Comparison of ENCODE assay signal across 16 mouse cellular contexts in the genomic region with DNA sequence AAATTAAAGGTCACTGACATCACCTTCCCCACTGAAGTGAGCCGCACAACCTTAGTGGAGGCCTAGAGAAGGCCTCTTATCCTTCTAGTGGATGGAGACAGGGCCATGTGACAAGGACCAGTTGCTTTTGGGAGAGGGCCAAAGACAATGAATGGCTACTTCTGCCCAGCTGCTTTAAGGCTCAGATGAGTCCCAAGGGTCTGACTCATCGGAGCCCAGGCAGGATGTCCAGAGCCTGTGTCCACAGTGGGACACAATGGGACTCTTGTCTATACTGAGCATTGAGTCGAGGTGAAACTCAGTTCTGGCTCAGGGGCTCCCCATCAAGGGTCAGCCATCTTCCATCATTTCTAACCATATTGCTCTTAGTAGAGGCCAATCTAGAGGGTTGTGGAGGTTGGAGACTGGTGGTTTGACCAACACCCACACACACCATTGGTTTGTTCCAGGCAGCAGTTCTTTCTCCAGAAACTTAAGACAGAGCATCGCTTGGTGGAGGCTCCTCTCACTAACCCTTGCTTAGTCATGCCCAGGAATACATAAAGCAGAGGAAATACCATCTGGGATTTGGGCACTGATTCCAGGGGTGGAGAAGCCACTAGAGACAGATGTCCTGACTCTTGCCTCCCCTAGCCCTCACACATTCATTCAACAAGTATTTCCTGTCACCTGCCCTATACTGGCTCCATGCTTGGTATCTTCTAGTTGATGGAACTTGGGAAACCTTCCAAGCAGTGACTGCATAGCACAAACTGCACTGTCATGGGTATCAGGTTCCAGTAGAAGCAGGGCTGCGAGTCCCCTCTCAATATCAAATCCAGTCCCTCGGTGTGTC. TPM values are rescaled to one million over a fixed set of nuclear protein-coding genes. Genes with fewer than 3 reads are reported as not detected.
A peak's percentile ranks its signal among the peaks of the same experiment; 100 is the strongest.
DNase-seq lines count a peak whose midpoint lies in the region; ATAC-seq and TF ChIP-seq lines count a peak whose summit lies in the region.
"Had no signal": no experiment of that assay in that cellular context is flagged by ENCODE, and none has a peak within 500 bp of the region (broad histone marks: within the 10 kb centered on the region; RNA-seq: fewer than 3 reads in every experiment).

No protein-coding gene starts in this region.

- TF ChIP-seq CTCF in heart, postnatal 0 days (IDR thresholded peaks at IDR 0.05; ENCODE audit: low read depth), result no peak

- H3K4me3 ChIP-seq in heart, postnatal 0 days (ENCODE audit: low read depth, low read length), result no peak overlapping the region
- H3K4me3 ChIP-seq: hindbrain, embryonic 13.5 days; liver, embryonic 12.5 days; midbrain, embryonic 13.5 days; neural tube, embryonic 13.5 days had no signal

- H3K4me1 ChIP-seq in heart, postnatal 0 days (ENCODE audit: control insufficient read depth, insufficient read depth), result no peaks in the 10 kb centered on the region

- peak; percentile 20 to 26 for DNase-seq in gastrocnemius, adult 8-10 months (ENCODE audit: low spot score in 2 of 2)
- no peak for DNase-seq in gastrocnemius, postnatal 36 days
- peak; percentile 52 for DNase-seq in 416B (ENCODE audit: low read depth)
- DNase-seq in gastrocnemius, postnatal 14 days, result peak; percentile 29
- DNase-seq in heart, postnatal 0 days (ENCODE audit: low spot score), result peak; percentile 76
- no peak for DNase-seq in left cerebral cortex, postnatal 25 days (ENCODE audit: low spot score in 2 of 2)
- DNase-seq in ovary, postnatal 10 days (ENCODE audit: low spot score), result no peak
- no peak for DNase-seq in thymus, postnatal 14 days
- DNase-seq: cerebellum, adult 9-10 months; thymus, adult 2 months had no signal

- peak overlapping the region; percentile 62 for H3K27ac ChIP-seq in heart, postnatal 0 days (ENCODE audit: low read depth)
- H3K27ac ChIP-seq: hindbrain, embryonic 13.5 days; liver, embryonic 12.5 days; midbrain, embryonic 13.5 days; neural tube, embryonic 13.5 days had no signal

- H3K4me2 ChIP-seq in heart, postnatal 0 days (ENCODE audit: low read depth, low read length), result no peak overlapping the region
- H3K4me2 ChIP-seq: hindbrain, embryonic 13.5 days; liver, embryonic 12.5 days; midbrain, embryonic 13.5 days; neural tube, embryonic 13.5 days had no signal

- H3K27me3 ChIP-seq in heart, postnatal 0 days (ENCODE audit: control insufficient read depth, insufficient read depth, low read length), result no peaks in the 10 kb centered on the region

- no peaks in the 10 kb centered on the region for H3K9me3 ChIP-seq in heart, postnatal 0 days (replicated peaks; ENCODE audit: control insufficient read depth, low read length)
- H3K9me3 ChIP-seq: hindbrain, embryonic 13.5 days; liver, embryonic 12.5 days; midbrain, embryonic 13.5 days; neural tube, embryonic 13.5 days had no signal

- ATAC-seq in heart, postnatal 0 days (ENCODE audit: insufficient read depth, low read depth), result peak; percentile 86
- ATAC-seq: forebrain, embryonic 14.5 days; liver, embryonic 12.5 days; midbrain, embryonic 13.5 days had no signal

- WGBS in heart, postnatal 0 days, result 49% methylated on average over 6 of the region's 6 CpGs

- H3K36me3 ChIP-seq in heart, postnatal 0 days (replicated peaks; ENCODE audit: control insufficient read depth, insufficient read depth, low read length), result no peaks in the 10 kb centered on the region
- H3K36me3 ChIP-seq: hindbrain, embryonic 13.5 days; liver, embryonic 12.5 days; midbrain, embryonic 13.5 days; neural tube, embryonic 13.5 days had no signal

- TF ChIP-seq EP300 in heart, postnatal 0 days (IDR thresholded peaks at IDR 0.05; ENCODE audit: low read depth), result no peak

- no peak overlapping the region for H3K9ac ChIP-seq in heart, postnatal 0 days (replicated peaks; ENCODE audit: low read depth, low read length)
- H3K9ac ChIP-seq: hindbrain, embryonic 13.5 days; liver, embryonic 12.5 days; midbrain, embryonic 13.5 days; neural tube, embryonic 13.5 days had no signal

- intact Hi-C loops in gastrocnemius, postnatal 36 days (cut with DNase I), result no loop called here
- intact Hi-C loops in gastrocnemius, postnatal 14 days (cut with DNase I; ENCODE audit: low total_unique reads), result loop anchor here (10.0 kb wide), 1 partner anchor 151 kb away; no protein-coding TSS in a partner anchor
- intact Hi-C loops in left cerebral cortex, postnatal 25 days (cut with DNase I), result loop anchor here (5.0 kb wide), 1 partner anchor 43 kb away; no protein-coding TSS in a partner anchor

RNA-seq across cellular contexts. Expression of a gene that starts 3.9 kb away (rescaled TPM):
- 10 to 100 TPM; 44.0 to 55.9 (median 44.9) TPM for total RNA-seq in gastrocnemius, adult 8-10 months (2022)
- 10 to 100 TPM; 26.7 to 28.3 TPM for total RNA-seq in gastrocnemius, postnatal 36 days (2021)
- 1 to 10 TPM; 7.1 to 7.4 TPM for total RNA-seq in gastrocnemius, postnatal 14 days (2021)
- total RNA-seq in heart, postnatal 0 days (2014; rRNA removed; ENCODE audit: low replicate concordance), result 0.89 and 0.99 TPM in 2 replicates
- 2.3 and 3.0 TPM in 2 replicates for polyA plus RNA-seq in heart, postnatal 0 days (2015; fragmentation: Nextera tagmentation; extraction: Ambion mirVana)
- 10 to 100 TPM; 21.2 to 23.9 TPM for total RNA-seq in left cerebral cortex, postnatal 25 days (2021)
- polyA plus RNA-seq: liver, embryonic 12.5 days had no signal

RNA-seq across cellular contexts. Expression of a gene that starts 10.0 kb away (rescaled TPM):
- not detected for total RNA-seq in gastrocnemius, adult 8-10 months (2022)
- not detected for total RNA-seq in gastrocnemius, postnatal 36 days (2021)
- not detected for total RNA-seq in gastrocnemius, postnatal 14 days (2021)
- total RNA-seq in heart, postnatal 0 days (2014; rRNA removed; ENCODE audit: low replicate concordance), result not detected in 2 replicates
- polyA plus RNA-seq in heart, postnatal 0 days (2015; fragmentation: Nextera tagmentation; extraction: Ambion mirVana), result not detected in 2 replicates
- not detected for total RNA-seq in left cerebral cortex, postnatal 25 days (2021)
- total RNA-seq: left cerebral cortex, adult 8-10 months had no signal
- polyA plus RNA-seq: forebrain, embryonic 14.5 days; hindbrain, embryonic 13.5 days; liver, embryonic 12.5 days; midbrain, embryonic 13.5 days; neural tube, embryonic 13.5 days; thymus, adult 2 months had no signal

RNA-seq across cellular contexts. Expression of a gene that starts 21.0 kb away (rescaled TPM):
- 10 to 100 TPM; 16.3 to 18.8 (median 17.9) TPM for total RNA-seq in gastrocnemius, adult 8-10 months (2022)
- 10 to 100 TPM; 12.6 to 13.6 TPM for total RNA-seq in gastrocnemius, postnatal 36 days (2021)
- 10 to 100 TPM; 11.4 to 13.1 TPM for total RNA-seq in gastrocnemius, postnatal 14 days (2021)
- total RNA-seq in heart, postnatal 0 days (2014; rRNA removed; ENCODE audit: low replicate concordance), result 37.9 and 40.6 TPM in 2 replicates
- 33.5 and 37.5 TPM in 2 replicates for polyA plus RNA-seq in heart, postnatal 0 days (2015; fragmentation: Nextera tagmentation; extraction: Ambion mirVana)
- 10 to 100 TPM; 24.9 to 25.6 TPM for total RNA-seq in left cerebral cortex, postnatal 25 days (2021)

RNA-seq across cellular contexts. Expression of a gene that starts 21.5 kb away (rescaled TPM):
- 100 to 1,000 TPM; 122 to 146 (median 135) TPM for total RNA-seq in gastrocnemius, adult 8-10 months (2022)
- total RNA-seq in gastrocnemius, postnatal 36 days (2021), result 100 to 1,000 TPM; 116 to 124 TPM
- total RNA-seq in gastrocnemius, postnatal 14 days (2021), result 100 to 1,000 TPM; 123 to 126 TPM
- 120 and 143 TPM in 2 replicates for total RNA-seq in heart, postnatal 0 days (2014; rRNA removed; ENCODE audit: low replicate concordance)
- 340 and 356 TPM in 2 replicates for polyA plus RNA-seq in heart, postnatal 0 days (2015; fragmentation: Nextera tagmentation; extraction: Ambion mirVana)
- total RNA-seq in left cerebral cortex, postnatal 25 days (2021), result 10 to 100 TPM; 83.4 to 84.4 TPM

RNA-seq across cellular contexts. Expression of a gene that starts 43.0 kb away (rescaled TPM):
- 10 to 100 TPM; 40.2 to 52.1 (median 45.3) TPM for total RNA-seq in gastrocnemius, adult 8-10 months (2022)
- total RNA-seq in gastrocnemius, postnatal 36 days (2021), result 10 to 100 TPM; 34.3 to 38.0 TPM
- total RNA-seq in gastrocnemius, postnatal 14 days (2021), result 10 to 100 TPM; 28.0 to 39.0 TPM
- total RNA-seq in heart, postnatal 0 days (2014; rRNA removed; ENCODE audit: low replicate concordance), result 4.4 and 39.0 TPM in 2 replicates
- polyA plus RNA-seq in heart, postnatal 0 days (2015; fragmentation: Nextera tagmentation; extraction: Ambion mirVana), result 26.4 and 26.9 TPM in 2 replicates
- 10 to 100 TPM; 87.9 to 92.8 TPM for total RNA-seq in left cerebral cortex, postnatal 25 days (2021)

Comparison
In these comparisons a context has a peak if more than half of its experiments do, and no peak if none do; other contexts are left out.
1. DNase-seq: peak in gastrocnemius, adult 8-10 months (2 of 2), 416B (single experiment), gastrocnemius, postnatal 14 days (single experiment) and heart, postnatal 0 days (single experiment); none in gastrocnemius, postnatal 36 days (0 of 2), left cerebral cortex, postnatal 25 days (0 of 2), ovary, postnatal 10 days (single experiment) and thymus, postnatal 14 days (single experiment).